Mouse (Mus musculus) limb, embryonic 10.5 days (tissue): ENCODE measurements around the gene Rab31. TPM values are rescaled to one million over a fixed set of nuclear protein-coding genes. Genes with fewer than 3 reads are reported as not detected.
A peak's percentile ranks its signal among the peaks of the same experiment; 100 is the strongest.

Experiments used
- DNase-seq: peaks from one replicate; pipeline ENCODE4 v3.0.0-alpha.2; 2017; ENCODE audit warnings: low spot score
- H3K27ac ChIP-seq: fragments of 300-500 bp; sonication (generic); 2 replicates; pipeline ENCODE4 v1.5.1; 2016; ENCODE audit warnings: mild to moderate bottlenecking
- H3K27me3 ChIP-seq: fragments of 300-500 bp; sonication (generic); 2 replicates; pipeline ENCODE4 v1.6.1; 2016; ENCODE audit warnings: low read depth, mild to moderate bottlenecking; ENCODE audit not compliant: poor library complexity, severe bottlenecking
- H3K36me3 ChIP-seq: fragments of 300-500 bp; sonication (generic); 2 replicates; pipeline ENCODE4 v1.6.1; 2016; ENCODE audit warnings: mild to moderate bottlenecking, moderate library complexity
- H3K4me1 ChIP-seq: fragments of 300-500 bp; sonication (generic); 2 replicates; pipeline ENCODE4 v1.6.1; 2016
- H3K4me3 ChIP-seq: fragments of 300-500 bp; sonication (generic); 2 replicates; pipeline ENCODE4 v1.5.1; 2016; ENCODE audit warnings: mild to moderate bottlenecking, moderate library complexity
- H3K9me3 ChIP-seq: fragments of 300-500 bp; sonication (generic); replicated peaks from 2 replicates; pipeline ENCODE4 v1.6.1; 2016; ENCODE audit warnings: mild to moderate bottlenecking
- WGBS: fragments of 180-500 bp; shearing (Covaris S2); methylation state at CpG from one replicate; pipeline ENCODE4 v1.1.7; 2016; 5-methylcytosine and 5-hydroxymethylcytosine counted together
- polyA plus RNA-seq: library from polyadenylated mRNA; unstranded; fragments of >200 nt; fragmentation: Nextera tagmentation; extraction: Ambion mirVana; gene quantifications from 2 replicates; pipeline ENCODE4 v1.2.1, GENCODE M21; 2016

The Rab31 gene
- polyA plus RNA-seq, 1 experiment from 2014 or later = 52.3 TPM

- no peaks in the 10 kb centered on the region for H3K9me3 ChIP-seq
- H3K27ac ChIP-seq = no peak overlapping the region
- H3K27me3 ChIP-seq = no peaks in the 10 kb centered on the region
- no peak for DNase-seq
- H3K4me3 ChIP-seq = no peak overlapping the region
- whole genome bisulfite sequencing = 96% methylated on average over 12 of the region's 12 CpGs
- no peaks in the 10 kb centered on the region; the same call in 1 of the 2 replicates for H3K4me1 ChIP-seq
- H3K36me3 ChIP-seq = peaks cover 26% of the 10 kb centered on the region
Measured at GRCm38 (mm10) chr17:65793307-65793930, 20.9 kb upstream of the Rab31 start.

DNA sequence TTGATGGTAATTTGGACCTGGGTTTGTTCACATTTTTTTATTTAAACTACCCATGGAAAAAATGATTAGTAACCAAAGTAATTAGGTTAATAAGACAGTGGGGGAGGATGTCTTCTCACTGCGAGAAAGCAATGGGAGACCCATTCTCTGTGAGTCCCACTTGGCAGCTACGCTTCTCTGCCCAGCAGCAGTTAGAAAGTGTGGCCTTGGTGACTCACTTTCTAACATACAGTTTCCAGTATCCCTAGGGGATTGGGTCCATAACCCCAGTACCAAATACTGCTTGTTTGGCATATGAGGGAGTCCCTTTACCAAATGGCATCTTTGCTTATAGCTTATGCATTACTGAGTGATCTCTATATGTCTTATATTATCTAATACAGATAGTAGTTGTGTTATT, 18.6 kb upstream of the Rab31 start:
- Histone ChIP-seq H3K4me1 (no peaks in the 10 kb centered on the region; the same call in 1 of the 2 replicates), H3K9me3 (no peaks in the 10 kb centered on the region), H3K36me3 (peaks cover 46% of the 10 kb centered on the region), H3K4me3 (no peak overlapping the region), H3K27me3 (no peaks in the 10 kb centered on the region), H3K27ac (no peak overlapping the region)
- no peak for DNase-seq
- 91% methylated on average over 2 of the region's 2 CpGs for WGBS

- H3K4me1 ChIP-seq = peaks cover 4% of the 10 kb centered on the region
- no peak for DNase-seq
- WGBS = 95% methylated on average over 6 of the region's 6 CpGs
- peaks cover 53% of the 10 kb centered on the region for H3K36me3 ChIP-seq
- H3K4me3 ChIP-seq = no peak overlapping the region
- no peaks in the 10 kb centered on the region for H3K27me3 ChIP-seq
- no peak overlapping the region for H3K27ac ChIP-seq
- no peaks in the 10 kb centered on the region for H3K9me3 ChIP-seq
Measured at GRCm38 (mm10) chr17:65789576-65789975, 17.0 kb upstream of the Rab31 start.

DNA sequence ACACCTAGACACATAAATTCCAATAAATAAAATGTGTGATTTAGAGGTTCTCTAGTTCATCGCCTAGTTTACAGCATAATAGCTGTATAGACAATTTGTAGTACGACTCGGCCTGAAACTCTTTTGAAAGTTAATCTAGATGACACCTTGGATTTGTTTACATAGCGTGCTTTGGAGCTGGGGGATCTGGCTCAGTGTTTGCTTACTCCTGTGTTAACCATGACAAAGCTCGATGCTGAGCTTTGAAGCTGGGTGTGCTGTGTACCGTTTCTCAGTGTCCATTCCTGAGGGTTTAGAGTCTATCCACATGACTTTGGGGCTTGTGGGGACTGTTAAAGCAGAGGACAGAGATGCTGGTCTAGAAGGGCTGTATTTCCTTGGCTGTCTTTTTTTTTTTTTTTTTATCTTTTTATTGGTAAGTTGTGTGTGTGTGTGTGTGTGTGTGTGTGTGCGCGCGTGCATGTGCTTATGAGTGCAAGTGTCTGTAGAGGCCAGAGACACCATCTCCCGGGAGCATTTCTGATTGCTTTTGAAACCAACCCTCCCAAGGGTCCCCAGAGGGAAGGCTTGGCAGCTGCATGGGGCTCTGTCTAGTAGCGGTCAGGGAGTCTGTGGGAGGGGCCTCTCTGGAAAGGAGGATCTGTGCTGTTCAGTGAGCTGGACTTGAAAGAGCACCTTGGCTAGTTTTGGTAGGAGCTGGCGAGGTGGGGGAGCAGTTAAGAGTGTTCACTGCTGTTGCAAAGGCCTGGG, 16.2 kb upstream of the Rab31 start:
- Histone ChIP-seq H3K4me3 (no peak overlapping the region), H3K27ac (no peak overlapping the region), H3K27me3 (no peaks in the 10 kb centered on the region), H3K4me1 (peaks cover 7% of the 10 kb centered on the region), H3K9me3 (no peaks in the 10 kb centered on the region), H3K36me3 (peaks cover 48% of the 10 kb centered on the region)
- no peak for DNase-seq
- 85% methylated on average over 12 of the region's 12 CpGs for WGBS

DNA sequence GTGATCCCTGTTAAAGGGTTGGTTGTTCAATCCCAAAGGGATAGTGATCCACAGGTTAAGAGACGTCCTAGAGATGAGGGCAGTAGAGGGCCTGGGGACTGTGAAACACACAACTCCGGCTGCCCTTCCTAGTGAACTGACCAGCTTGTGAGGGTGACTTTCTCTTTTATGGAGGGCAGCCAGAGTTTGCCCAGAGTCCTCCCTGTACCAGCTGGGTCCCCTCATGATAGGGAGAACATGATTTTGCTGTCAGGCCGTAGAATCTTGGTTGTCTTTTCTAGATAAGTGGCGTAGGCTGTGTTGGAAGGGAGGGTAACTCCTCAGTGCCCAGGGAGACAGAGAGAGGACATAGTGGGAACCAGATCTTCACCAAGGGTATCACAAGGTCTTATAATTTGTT, 14.7 kb upstream of the Rab31 start:
- Histone ChIP-seq H3K36me3 (peaks cover 48% of the 10 kb centered on the region), H3K4me1 (peaks cover 9% of the 10 kb centered on the region), H3K4me3 (no peak overlapping the region), H3K27ac (no peak overlapping the region), H3K9me3 (no peaks in the 10 kb centered on the region), H3K27me3 (no peaks in the 10 kb centered on the region)
- DNase-seq = no peak
- WGBS = 96% methylated on average over 4 of the region's 4 CpGs

- Histone ChIP-seq H3K4me3 (no peak overlapping the region), H3K36me3 (peaks cover 48% of the 10 kb centered on the region), H3K9me3 (no peaks in the 10 kb centered on the region), H3K27ac (no peak overlapping the region), H3K27me3 (no peaks in the 10 kb centered on the region), H3K4me1 (peaks cover 16% of the 10 kb centered on the region)
- 91% methylated on average over 7 of the region's 7 CpGs for WGBS
- no peak for DNase-seq
Measured at GRCm38 (mm10) chr17:65786225-65786624, 13.7 kb upstream of the Rab31 start.

GRCm38 (mm10) chr17:65785707-65786106, 13.2 kb upstream of the Rab31 start:
- Histone ChIP-seq H3K27ac (no peak overlapping the region), H3K36me3 (peaks cover 48% of the 10 kb centered on the region), H3K4me3 (no peak overlapping the region), H3K4me1 (peaks cover 16% of the 10 kb centered on the region), H3K27me3 (no peaks in the 10 kb centered on the region), H3K9me3 (no peaks in the 10 kb centered on the region)
- no peak for DNase-seq

DNA sequence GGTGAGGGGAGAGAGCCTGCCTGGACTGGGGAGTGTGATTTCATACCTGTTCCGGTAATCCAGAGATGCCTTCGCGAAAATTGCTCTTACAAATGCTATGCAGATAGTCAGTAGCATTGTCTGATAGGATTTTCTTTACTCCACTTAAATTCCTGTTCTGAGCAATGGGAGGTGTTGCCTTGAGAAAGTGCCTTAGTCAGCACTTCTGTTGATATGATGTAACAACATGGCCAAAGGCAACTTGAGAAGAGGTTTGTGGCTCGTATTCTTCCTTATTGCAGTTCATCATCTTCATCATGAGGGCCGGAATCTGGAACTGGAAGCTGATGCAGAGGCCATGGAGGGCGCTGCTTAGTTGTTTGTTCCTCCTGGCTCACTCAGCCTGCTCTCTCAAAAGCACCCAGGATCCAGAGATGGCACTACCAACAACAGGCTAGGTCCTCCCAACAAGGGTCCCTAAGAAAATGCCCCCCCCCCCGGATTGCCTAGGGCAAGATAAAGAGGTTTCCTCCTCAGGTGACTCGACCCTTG, 12.1 kb upstream of the Rab31 start:
- peaks cover 43% of the 10 kb centered on the region for H3K36me3 ChIP-seq
- peaks cover 16% of the 10 kb centered on the region for H3K4me1 ChIP-seq
- no peaks in the 10 kb centered on the region for H3K27me3 ChIP-seq
- H3K27ac ChIP-seq = no peak overlapping the region
- DNase-seq = no peak
- peak overlapping the region; percentile 97 for H3K4me3 ChIP-seq
- WGBS = 80% methylated on average over 8 of the region's 8 CpGs
- no peaks in the 10 kb centered on the region for H3K9me3 ChIP-seq

DNA sequence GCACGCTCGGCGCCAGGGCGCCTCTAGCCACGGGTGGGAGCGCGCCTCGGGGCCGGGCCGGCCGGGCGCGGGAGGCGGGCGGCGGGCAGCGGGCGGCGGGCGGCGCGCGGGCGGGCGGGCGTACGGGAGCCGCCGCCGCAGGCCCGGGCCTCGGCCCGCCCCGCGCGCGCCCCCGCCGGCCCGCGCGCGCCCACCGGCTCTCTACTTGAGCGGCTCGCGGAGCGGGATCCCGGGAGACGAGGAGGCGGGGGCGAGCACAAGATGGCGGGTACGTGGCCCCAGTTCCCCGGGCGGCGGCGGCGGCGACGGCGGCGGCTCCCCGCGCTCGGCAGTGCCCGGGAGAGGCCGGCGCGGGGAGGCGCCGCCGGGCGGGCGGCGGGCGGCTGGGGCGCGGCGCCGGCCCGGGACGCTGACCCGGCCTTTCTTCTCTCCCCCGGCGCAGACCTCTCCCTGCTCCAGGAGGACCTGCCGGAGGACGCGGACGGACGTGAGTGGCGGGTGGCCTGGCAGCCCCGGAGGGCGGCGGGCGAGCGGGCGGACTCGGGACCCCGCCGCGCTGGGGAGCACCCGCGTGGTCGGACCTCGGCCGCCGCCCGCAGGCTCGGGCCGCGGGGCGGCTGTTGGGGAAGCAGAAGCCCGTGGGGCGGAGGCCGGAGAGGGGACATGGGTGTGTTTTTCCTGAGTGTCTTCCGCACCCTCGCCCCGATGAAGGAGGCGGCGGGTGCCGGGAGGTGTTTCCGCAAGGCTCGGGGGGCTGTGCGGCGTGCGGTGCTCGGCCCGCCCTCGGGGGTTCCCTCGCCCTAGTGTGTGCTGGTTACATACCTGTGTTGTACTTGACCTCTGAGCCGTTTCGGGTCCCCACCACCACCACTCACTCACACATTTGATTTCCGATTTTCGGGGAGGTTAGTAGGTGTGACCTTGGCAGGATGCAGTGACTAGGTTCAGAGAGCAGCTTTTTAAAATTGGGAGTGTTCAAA, 10.9 kb upstream of the Rab31 start:
- 9% methylated on average over 119 of the region's 135 CpGs for WGBS
- H3K27ac ChIP-seq = peak overlapping the region; percentile 100
- H3K4me3 ChIP-seq = peak overlapping the region; percentile 97
- H3K27me3 ChIP-seq = no peaks in the 10 kb centered on the region
- peaks cover 36% of the 10 kb centered on the region for H3K36me3 ChIP-seq
- peaks cover 16% of the 10 kb centered on the region for H3K4me1 ChIP-seq
- DNase-seq = peak; percentile 80
- no peaks in the 10 kb centered on the region for H3K9me3 ChIP-seq

DNA sequence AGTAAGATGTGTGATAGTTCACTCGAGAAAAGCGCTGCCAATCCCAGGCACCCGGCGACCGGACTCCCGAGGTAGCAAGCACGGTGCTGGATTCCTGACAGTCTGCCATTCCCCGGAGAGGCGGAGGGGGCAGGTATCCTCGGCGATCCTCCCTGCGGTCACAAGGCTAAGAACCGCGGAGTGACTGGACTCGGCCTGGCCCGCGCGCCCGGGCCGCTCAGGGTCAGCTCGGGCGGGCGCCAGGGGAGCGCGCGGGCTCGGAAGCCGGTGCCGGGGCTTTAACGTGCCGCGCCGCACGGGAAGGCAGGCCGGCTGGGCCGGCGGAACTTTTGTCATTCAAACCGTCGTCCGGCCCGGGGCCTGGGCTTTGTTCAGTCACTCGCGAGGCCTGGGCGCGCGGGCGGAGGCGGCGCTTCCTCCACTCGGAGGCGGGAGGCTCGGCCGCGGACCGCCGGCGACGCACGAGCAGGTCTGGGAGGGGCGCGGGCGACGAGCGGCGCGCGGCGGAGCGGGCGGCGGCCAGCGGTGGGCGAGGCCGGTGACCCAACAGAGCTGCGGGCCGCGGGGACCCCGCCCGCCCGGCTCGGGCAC, 10.1 kb upstream of the Rab31 start, which contains the start of gene Ppp4r1:
Gene Ppp4r1 (plus strand): TSS at position 23 of the 591 bp plus-strand sequence.
- 3% methylated on average over 81 of the region's 81 CpGs for WGBS
- H3K27ac ChIP-seq = peak within 1 kb of the TSS; percentile 100
- peak within 1 kb of the TSS; percentile 97 for H3K4me3 ChIP-seq
- peaks cover 29% of the 10 kb centered on the region for H3K36me3 ChIP-seq
- peaks cover 16% of the 10 kb centered on the region for H3K4me1 ChIP-seq
- DNase-seq = peak; percentile 87
- H3K9me3 ChIP-seq = no peaks in the 10 kb centered on the region
- H3K27me3 ChIP-seq = no peaks in the 10 kb centered on the region

GRCm38 (mm10) chr17:65780970-65781369, 8.4 kb upstream of the Rab31 start:
- Histone ChIP-seq H3K27me3 (no peaks in the 10 kb centered on the region), H3K27ac (no peak overlapping the region), H3K4me3 (no peak overlapping the region), H3K9me3 (no peaks in the 10 kb centered on the region), H3K4me1 (peaks cover 16% of the 10 kb centered on the region), H3K36me3 (peaks cover 13% of the 10 kb centered on the region)
- 94% methylated on average over 2 of the region's 2 CpGs for WGBS
- no peak for DNase-seq

DNA sequence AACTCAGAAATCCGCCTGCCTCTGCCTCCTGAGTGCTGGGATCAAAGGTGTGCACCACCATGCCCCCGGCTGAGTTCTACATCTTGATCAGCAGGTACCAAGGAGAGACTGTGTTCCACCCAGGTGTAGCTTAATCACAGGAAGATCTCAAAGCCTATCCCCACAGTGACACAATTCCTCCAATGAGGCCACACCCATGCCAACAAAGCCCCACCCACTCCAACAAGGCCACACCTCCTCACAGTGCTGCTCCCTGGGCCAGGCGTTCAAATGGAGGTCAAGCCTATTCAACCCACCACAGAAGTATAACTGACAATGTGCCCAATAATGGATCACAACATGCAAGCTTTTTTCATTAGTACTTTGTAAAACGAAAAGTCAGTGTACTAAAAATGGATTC, 4.9 kb upstream of the Rab31 start:
- no peak overlapping the region for H3K27ac ChIP-seq
- 93% methylated on average over 4 of the region's 4 CpGs for WGBS
- H3K9me3 ChIP-seq = no peaks in the 10 kb centered on the region

More for the DNA sequence above, 4.9 kb upstream of the Rab31 start:
- Histone ChIP-seq H3K4me1 (peaks cover 30% of the 10 kb centered on the region), H3K4me3 (no peak overlapping the region), H3K36me3 (no peaks in the 10 kb centered on the region), H3K27me3 (no peaks in the 10 kb centered on the region)
- DNase-seq = no peak
